Mouse (Mus musculus) gonadal fat pad, adult 2 months (tissue): ENCODE data around the gene Ifna7. TPM values are rescaled to one million over a fixed set of nuclear protein-coding genes. Genes with fewer than 3 reads are reported as not detected.
"Not testable (repeated sequence)": the region's sequence is repeated elsewhere in the genome, so short reads cannot be mapped to it uniquely, and the experiment has no call there.

Experiments used
- DNase-seq: peaks from one replicate; pipeline ENCODE4 v3.0.0-alpha.2; 2012; ENCODE audit warnings: low read depth
- polyA plus RNA-seq: library from polyadenylated mRNA; depleted of rRNA; stranded (reverse); fragments of >200 nt; gene quantifications from 2 replicates; pipeline ENCODE4 v1.2.3, GENCODE M21; 2012; rRNA removed

The Ifna7 gene
- polyA plus RNA-seq = not detected in 2 replicates

- DNase-seq = no peak
These were observed at the start of gene Ifna7 for GRCm38 (mm10) chr4:88815928-88816327. Gene Ifna7, plus strand, starts transcription at chr4:88816228.

DNA sequence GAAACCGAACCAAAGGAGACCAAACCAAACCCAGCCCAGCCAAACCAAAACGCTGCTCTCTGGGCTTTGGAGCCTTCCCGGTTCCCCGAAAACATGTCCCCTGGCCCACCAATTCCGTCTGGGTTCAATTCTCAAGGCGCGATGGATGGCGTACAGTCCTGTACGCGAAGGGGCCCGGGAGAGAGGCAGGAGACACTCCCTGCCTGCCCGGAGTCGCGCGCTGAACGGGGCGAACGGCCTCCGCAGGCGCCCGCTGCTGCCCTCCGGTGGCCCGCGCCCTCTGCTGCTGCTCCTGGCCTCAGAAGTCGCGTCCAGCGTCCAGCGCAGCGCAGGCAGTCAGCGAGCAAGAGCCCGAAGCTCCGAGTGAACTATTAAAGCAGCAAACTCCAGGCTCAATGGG, 42.5 kb upstream of the Ifna7 start, which contains the start of gene Gm13290:
Gene Gm13290 (plus strand): TSS at position 301 of the 400 bp plus-strand sequence.
- DNase-seq = not testable (repeated sequence)

GRCm38 (mm10) chr4:88776622-88777021, 39.4 kb upstream of the Ifna7 start, which contains the start of gene Gm13289:
Gene Gm13289, plus strand, starts transcription at chr4:88776922.
- not testable (repeated sequence) for DNase-seq

- DNase-seq = not testable (repeated sequence)
These were observed 36.5 kb upstream of the Ifna7 start, which contains the start of gene Gm13272 for GRCm38 (mm10) chr4:88779550-88779949. Gene Gm13272, plus strand, starts transcription at chr4:88779850.

GRCm38 (mm10) chr4:88780320-88780719, 35.7 kb upstream of the Ifna7 start:
- not testable (repeated sequence) for DNase-seq

GRCm38 (mm10) chr4:88781831-88782230, 34.2 kb upstream of the Ifna7 start, which contains the start of gene Ifnz:
Gene Ifnz, plus strand, starts transcription at chr4:88782131.
- not testable (repeated sequence) for DNase-seq

GRCm38 (mm10) chr4:88782335-88782734, 33.7 kb upstream of the Ifna7 start:
- DNase-seq = not testable (repeated sequence)

- DNase-seq = not testable (repeated sequence)
These were observed 30.6 kb upstream of the Ifna7 start, which contains the start of gene Gm13276 for GRCm38 (mm10) chr4:88785409-88785808. Gene Gm13276, plus strand, starts transcription at chr4:88785709.

DNA sequence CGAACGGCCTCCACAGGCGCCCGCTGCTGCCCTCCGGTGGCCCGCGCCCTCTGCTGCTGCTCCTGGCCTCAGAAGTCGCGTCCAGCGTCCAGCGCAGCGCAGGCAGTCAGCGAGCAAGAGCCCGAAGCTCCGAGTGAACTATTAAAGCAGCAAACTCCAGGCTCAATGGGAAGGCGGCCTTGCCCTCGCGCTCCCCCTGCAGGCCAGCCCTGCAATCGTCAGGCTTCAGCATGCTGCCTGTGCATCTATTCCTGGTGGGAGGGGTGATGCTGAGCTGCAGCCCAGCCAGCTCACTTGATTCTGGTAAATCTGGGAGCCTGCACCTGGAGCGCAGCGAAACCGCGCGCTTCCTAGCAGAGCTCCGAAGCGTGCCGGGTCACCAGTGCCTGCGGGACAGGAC, 27.6 kb upstream of the Ifna7 start, which contains the start of gene Gm13277:
Gene Gm13277 (plus strand): TSS at position 231 of the 400 bp plus-strand sequence.
- not testable (repeated sequence) for DNase-seq

DNA sequence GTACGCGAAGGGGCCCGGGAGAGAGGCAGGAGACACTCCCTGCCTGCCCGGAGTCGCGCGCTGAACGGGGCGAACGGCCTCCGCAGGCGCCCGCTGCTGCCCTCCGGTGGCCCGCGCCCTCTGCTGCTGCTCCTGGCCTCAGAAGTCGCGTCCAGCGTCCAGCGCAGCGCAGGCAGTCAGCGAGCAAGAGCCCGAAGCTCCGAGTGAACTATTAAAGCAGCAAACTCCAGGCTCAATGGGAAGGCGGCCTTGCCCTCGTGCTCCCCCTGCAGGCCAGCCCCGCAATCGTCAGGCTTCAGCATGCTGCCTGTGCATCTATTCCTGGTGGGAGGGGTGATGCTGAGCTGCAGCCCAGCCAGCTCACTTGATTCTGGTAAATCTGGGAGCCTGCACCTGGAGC, 24.8 kb upstream of the Ifna7 start, which contains the start of gene Gm13278:
Gene Gm13278 (plus strand): TSS at position 301 of the 400 bp plus-strand sequence.
- not testable (repeated sequence) for DNase-seq

- not testable (repeated sequence) for DNase-seq
These were observed 21.9 kb upstream of the Ifna7 start, which contains the start of gene Gm13275 for GRCm38 (mm10) chr4:88793936-88794675. Gene Gm13275, plus strand, starts transcription at chr4:88794487.

GRCm38 (mm10) chr4:88797097-88797496, 18.9 kb upstream of the Ifna7 start, which contains the start of gene Gm13279:
Gene Gm13279, plus strand, starts transcription at chr4:88797397.
- not testable (repeated sequence) for DNase-seq

DNA sequence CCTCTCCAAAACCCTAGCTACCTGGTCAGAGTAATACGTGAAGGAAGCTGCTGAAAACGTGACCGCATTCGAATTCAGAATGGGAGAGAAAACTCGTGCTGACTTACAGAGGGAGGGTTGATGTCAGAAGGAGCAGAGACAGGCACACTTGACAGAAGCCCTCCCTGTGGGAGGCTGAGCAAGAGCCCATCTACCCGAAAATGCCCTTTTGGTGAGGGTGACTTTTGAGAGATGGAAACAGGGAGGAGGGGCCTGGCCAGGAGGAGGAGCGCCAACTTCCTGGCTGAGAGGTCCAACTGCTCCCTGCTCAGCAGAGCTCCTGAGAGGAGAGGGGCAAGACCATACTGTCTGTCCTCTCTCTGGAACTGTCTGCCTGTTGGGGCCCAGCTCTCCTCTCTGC, 16.7 kb upstream of the Ifna7 start, which contains the start of gene Gm13285:
Gene Gm13285 (plus strand): TSS at position 301 of the 400 bp plus-strand sequence.
- DNase-seq = not testable (repeated sequence)

DNA sequence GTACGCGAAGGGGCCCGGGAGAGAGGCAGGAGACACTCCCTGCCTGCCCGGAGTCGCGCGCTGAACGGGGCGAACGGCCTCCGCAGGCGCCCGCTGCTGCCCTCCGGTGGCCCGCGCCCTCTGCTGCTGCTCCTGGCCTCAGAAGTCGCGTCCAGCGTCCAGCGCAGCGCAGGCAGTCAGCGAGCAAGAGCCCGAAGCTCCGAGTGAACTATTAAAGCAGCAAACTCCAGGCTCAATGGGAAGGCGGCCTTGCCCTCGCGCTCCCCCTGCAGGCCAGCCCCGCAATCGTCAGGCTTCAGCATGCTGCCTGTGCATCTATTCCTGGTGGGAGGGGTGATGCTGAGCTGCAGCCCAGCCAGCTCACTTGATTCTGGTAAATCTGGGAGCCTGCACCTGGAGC, 13.1 kb upstream of the Ifna7 start, which contains the start of gene Gm13287:
Gene Gm13287 (plus strand): TSS at position 301 of the 400 bp plus-strand sequence.
- not testable (repeated sequence) for DNase-seq

GRCm38 (mm10) chr4:88805231-88805630, 10.8 kb upstream of the Ifna7 start, which contains the start of gene Gm13288:
Gene Gm13288, plus strand, starts transcription at chr4:88805531.
- DNase-seq = not testable (repeated sequence)

DNA sequence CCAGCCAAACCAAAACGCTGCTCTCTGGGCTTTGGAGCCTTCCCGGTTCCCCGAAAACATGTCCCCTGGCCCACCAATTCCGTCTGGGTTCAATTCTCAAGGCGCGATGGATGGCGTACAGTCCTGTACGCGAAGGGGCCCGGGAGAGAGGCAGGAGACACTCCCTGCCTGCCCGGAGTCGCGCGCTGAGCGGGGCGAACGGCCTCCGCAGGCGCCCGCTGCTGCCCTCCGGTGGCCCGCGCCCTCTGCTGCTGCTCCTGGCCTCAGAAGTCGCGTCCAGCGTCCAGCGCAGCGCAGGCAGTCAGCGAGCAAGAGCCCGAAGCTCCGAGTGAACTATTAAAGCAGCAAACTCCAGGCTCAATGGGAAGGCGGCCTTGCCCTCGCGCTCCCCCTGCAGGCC, 10.3 kb upstream of the Ifna7 start:
- DNase-seq = not testable (repeated sequence)

DNA sequence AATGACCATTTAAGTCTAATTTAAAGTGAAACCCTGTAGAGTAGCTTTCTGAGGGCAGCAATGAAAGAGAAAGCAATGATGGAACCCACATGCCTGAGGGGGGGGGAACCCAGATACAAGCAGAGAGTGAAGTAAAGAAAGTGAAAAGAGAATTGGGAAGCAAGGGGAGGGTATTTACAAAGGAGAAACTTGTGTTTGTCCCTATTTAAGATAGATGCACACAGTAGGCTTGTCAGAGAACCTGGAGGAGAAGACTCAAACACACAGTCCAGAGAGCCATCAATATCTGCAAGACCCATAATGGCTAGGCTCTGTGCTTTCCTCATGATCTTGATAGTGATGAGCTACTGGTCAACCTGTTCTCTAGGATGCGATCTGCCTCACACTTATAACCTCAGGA, 3.6 kb downstream of the Ifna7 start, which contains the start of gene Ifna11:
Gene Ifna11 (plus strand): TSS at position 301 of the 400 bp plus-strand sequence.
- no peak for DNase-seq

DNA sequence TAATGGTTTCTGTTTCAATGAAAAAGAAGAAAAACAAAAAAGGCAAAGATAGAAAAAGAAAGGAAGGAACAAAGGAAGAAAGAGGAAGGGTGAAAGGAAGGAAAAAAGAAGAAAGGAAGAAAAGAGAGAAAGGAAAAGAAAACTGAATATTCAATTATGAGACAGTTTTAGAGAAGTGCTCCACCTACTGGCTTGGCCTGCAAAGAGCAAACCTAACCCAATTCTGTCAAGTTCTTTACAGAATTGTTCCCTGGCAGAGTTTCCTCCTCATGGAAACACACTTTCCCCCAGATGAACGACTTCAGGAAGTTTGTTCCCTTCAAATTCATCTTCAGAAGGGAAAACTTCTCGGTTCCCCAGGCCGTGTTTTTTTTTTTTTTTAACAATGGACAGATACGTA, 7.0 kb downstream of the Ifna7 start:
- no peak for DNase-seq

DNA sequence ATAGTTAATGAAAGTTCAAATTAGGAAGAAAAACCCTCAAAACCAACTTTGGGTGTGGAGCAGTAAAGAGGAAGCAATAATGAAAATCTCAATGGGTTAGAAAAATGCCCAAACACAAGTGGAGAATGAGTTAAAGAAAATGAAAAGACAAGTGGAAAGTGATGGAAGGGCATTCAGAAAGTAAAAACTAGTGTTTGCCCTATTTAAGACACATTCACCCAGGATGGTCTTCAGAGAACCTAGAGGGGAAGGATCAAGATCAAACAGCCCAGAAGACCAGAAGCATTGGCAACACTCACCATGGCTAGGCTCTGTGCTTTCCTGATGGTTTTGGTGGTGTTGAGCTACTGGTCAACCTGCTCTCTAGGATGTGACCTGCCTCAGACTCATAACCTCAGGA, 11.1 kb downstream of the Ifna7 start, which contains the start of gene Ifna6:
Gene Ifna6 (plus strand): TSS at position 301 of the 400 bp plus-strand sequence.
- DNase-seq = not testable (repeated sequence)

DNA sequence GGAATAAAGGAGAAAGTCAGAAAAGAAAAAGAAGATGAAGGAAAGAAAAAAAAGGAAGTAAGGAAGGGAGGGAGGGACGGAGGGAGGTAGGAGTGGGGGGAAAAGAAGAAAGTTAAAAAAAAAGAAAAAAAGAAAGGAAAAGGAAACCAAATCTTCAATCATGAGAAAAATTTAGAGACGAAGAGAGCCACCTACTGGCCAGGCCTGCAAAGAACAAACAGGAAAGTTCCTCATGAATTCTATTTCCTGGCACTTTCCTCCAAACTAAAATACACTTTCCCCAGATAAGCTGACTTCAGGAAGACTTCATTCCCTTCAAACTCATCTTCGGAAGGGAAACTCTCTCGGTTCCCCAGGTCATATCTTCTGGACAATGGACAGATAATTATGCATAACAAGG, 14.5 kb downstream of the Ifna7 start:
- no peak for DNase-seq

- DNase-seq = not testable (repeated sequence)
These were observed 19.2 kb downstream of the Ifna7 start, which contains the start of gene Ifna5 for GRCm38 (mm10) chr4:88835225-88835624. Gene Ifna5, plus strand, starts transcription at chr4:88835525.

DNA sequence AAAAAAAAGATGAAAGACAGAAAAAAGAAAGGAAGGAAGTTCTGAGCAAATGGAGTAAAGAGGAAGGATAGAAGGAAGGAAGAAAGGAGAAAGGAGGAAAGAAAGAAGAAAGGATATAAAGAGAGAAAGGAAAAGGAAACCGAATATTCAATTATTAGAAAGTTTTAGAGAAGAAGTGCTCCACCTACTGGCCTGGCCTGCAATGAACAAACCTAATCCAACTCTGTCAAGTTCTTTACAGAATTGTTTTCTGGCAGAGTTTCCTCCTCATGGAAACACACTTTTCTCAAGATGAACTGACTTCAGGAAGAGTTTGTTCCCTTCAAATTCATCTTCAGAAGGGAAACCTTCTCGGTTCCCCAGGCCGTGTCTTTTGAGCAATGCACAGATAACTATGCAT, 22.8 kb downstream of the Ifna7 start:
- no peak for DNase-seq
